Mouse (Mus musculus): Measurements from ENCODE around the gene Ppfibp1. TPM values are rescaled to one million over a fixed set of nuclear protein-coding genes. Genes with fewer than 3 reads are reported as not detected.

Ppfibp1 gene
- polyA plus RNA-seq, 1 experiment from 2014 or later = 19.4 TPM

- Histone ChIP-seq H3K9ac (replicated peaks) (no peak overlapping the region), H3K27ac (replicated peaks) (no peak overlapping the region), H3K4me2 (replicated peaks) (no peak overlapping the region), H3K27me3 (no peaks in the 10 kb centered on the region), H3K36me3 (no peaks in the 10 kb centered on the region), H3K4me3 (no peak overlapping the region), H3K4me1 (0 out of 2 replicates have a peak, but pooled peaks cover 2% of the 10 kb centered on the region), H3K9me3 (no peaks in the 10 kb centered on the region)
- 87% methylated on average over 3 of the region's 3 CpGs for WGBS
- no peak for ATAC-seq (replicated peaks)
These were observed 4.1 kb upstream of the Ppfibp1 start for GRCm38 (mm10) chr6:146884171-146884570.

DNA sequence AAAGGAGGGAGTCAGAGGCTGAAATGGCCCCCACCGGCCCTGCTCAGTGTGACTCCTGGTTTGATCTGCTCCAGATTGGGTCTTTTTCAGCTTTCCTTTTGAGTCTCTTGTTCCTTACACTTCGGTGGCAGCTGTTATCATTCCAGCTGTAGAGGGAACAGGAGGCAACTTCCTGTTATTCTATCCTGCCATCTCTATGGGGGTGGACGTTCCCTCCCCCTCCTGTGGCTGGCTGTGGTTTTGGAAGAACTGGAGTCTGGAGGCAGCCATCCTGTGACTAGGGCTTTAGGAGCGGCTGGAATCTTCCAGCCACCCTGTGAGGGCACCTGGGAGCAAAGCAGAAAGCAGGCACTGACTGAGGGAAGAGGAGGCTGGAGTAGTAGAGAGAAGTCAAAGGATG is 3.4 kb upstream of the Ppfibp1 start:
- no peak overlapping the region for H3K4me2 ChIP-seq (replicated peaks)
- 47% methylated on average over 4 of the region's 4 CpGs for WGBS
- H3K27me3 ChIP-seq = no peaks in the 10 kb centered on the region
- H3K36me3 ChIP-seq = no peaks in the 10 kb centered on the region
- 0 out of 2 replicates have a peak, but pooled peaks cover 2% of the 10 kb centered on the region for H3K4me1 ChIP-seq
- H3K27ac ChIP-seq (replicated peaks) = no peak overlapping the region
- H3K9ac ChIP-seq (replicated peaks) = no peak overlapping the region
- no peaks in the 10 kb centered on the region for H3K9me3 ChIP-seq
- H3K4me3 ChIP-seq = no peak overlapping the region
- ATAC-seq (replicated peaks) = no peak

GRCm38 (mm10) chr6:146888660-146889490 is 588 bp downstream of the Ppfibp1 start:
- no peaks in the 10 kb centered on the region for H3K27me3 ChIP-seq
- peak overlapping the region; percentile 64 for H3K9ac ChIP-seq (replicated peaks)
- H3K4me1 ChIP-seq = no peaks in the 10 kb centered on the region
- peak; percentile 74 for ATAC-seq (replicated peaks)
- no peaks in the 10 kb centered on the region for H3K9me3 ChIP-seq
- H3K27ac ChIP-seq (replicated peaks) = no peak overlapping the region
- H3K4me3 ChIP-seq = peak overlapping the region; percentile 63
- 8% methylated on average over 26 of the region's 26 CpGs for WGBS
- no peaks in the 10 kb centered on the region for H3K36me3 ChIP-seq
- H3K4me2 ChIP-seq (replicated peaks) = peak overlapping the region; percentile 77

DNA sequence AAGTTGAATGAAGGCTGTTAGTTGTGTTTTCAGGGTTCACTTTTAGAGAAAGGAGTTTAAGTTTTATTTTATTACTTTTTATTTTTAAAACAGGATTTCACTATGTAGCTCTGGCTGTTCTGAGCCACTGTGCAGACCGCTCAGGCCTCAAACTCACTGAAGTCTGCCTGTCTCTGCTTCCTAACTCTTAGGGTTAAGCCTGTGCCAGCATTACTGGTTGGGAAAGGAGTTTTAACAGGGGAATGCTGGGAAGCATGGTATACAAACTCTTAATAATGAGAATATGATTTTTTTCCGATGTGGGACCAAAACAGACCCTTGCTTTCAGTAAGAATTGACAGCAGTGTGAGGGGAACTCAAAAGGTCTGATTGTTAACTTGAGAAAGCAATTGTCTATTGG is 1.9 kb downstream of the Ppfibp1 start:
- Histone ChIP-seq H3K27ac (replicated peaks) (no peak overlapping the region), H3K36me3 (no peaks in the 10 kb centered on the region), H3K4me1 (no peaks in the 10 kb centered on the region), H3K4me3 (no peak overlapping the region), H3K9ac (replicated peaks) (no peak overlapping the region), H3K4me2 (replicated peaks) (no peak overlapping the region; the same call in 1 of the 2 replicates), H3K27me3 (no peaks in the 10 kb centered on the region), H3K9me3 (no peaks in the 10 kb centered on the region)
- no peak for ATAC-seq (replicated peaks)
- 53% methylated on average over 2 of the region's 2 CpGs for WGBS

- no peaks in the 10 kb centered on the region for H3K36me3 ChIP-seq
- H3K4me2 ChIP-seq (replicated peaks) = no peak overlapping the region; the same call in 1 of the 2 replicates
These were observed 2.3 kb downstream of the Ppfibp1 start for GRCm38 (mm10) chr6:146890633-146891032.

GRCm38 (mm10) chr6:146893890-146894289 is 5.6 kb downstream of the Ppfibp1 start:
- H3K4me3 ChIP-seq = no peak overlapping the region
- no peak overlapping the region for H3K9ac ChIP-seq (replicated peaks)
- H3K4me1 ChIP-seq = no peaks in the 10 kb centered on the region
- 78% methylated on average over 2 of the region's 2 CpGs for WGBS
- H3K27ac ChIP-seq (replicated peaks) = no peak overlapping the region
- ATAC-seq (replicated peaks) = no peak
- H3K36me3 ChIP-seq = no peaks in the 10 kb centered on the region
- no peak overlapping the region for H3K4me2 ChIP-seq (replicated peaks)
- H3K9me3 ChIP-seq = no peaks in the 10 kb centered on the region
- no peaks in the 10 kb centered on the region for H3K27me3 ChIP-seq

More at GRCm38 (mm10) chr6:146890633-146891032, 2.3 kb downstream of the Ppfibp1 start:
- H3K9ac ChIP-seq (replicated peaks) = no peak overlapping the region
- H3K27me3 ChIP-seq = no peaks in the 10 kb centered on the region
- no peak overlapping the region for H3K27ac ChIP-seq (replicated peaks)
- H3K9me3 ChIP-seq = no peaks in the 10 kb centered on the region
- no peak for ATAC-seq (replicated peaks)
- no peaks in the 10 kb centered on the region for H3K4me1 ChIP-seq
- no peak overlapping the region for H3K4me3 ChIP-seq

DNA sequence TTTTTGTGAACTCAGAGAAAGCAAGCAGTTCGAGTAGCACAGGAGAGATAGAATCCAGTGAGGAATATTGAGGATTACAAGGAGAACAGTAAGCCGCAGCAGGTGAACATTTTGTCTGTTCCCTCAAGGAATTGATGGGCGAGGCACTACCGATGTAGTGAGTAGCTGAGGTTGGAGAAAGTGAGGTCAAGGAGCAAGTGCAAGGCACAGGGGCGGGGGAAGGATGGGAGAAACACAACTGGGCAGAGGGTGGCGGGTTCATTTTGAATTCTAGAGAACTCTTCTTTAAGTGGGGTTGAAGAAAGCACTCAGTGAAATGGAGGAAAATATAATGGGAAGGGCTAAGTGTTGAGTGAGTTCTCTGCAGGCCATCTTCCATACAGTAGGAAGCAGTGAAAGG is 10.4 kb downstream of the Ppfibp1 start:
- ATAC-seq (replicated peaks) = no peak
- Histone ChIP-seq H3K9ac (replicated peaks) (no peak overlapping the region), H3K27ac (replicated peaks) (no peak overlapping the region), H3K4me3 (no peak overlapping the region), H3K4me2 (replicated peaks) (no peak overlapping the region), H3K36me3 (no peaks in the 10 kb centered on the region), H3K9me3 (no peaks in the 10 kb centered on the region), H3K4me1 (no peaks in the 10 kb centered on the region), H3K27me3 (no peaks in the 10 kb centered on the region)
- WGBS = 81% methylated on average over 6 of the region's 6 CpGs

GRCm38 (mm10) chr6:146899647-146900046 is 11.4 kb downstream of the Ppfibp1 start:
- 90% methylated on average over 2 of the region's 2 CpGs for WGBS
- ATAC-seq (replicated peaks) = no peak
- H3K36me3 ChIP-seq = no peaks in the 10 kb centered on the region
- no peak overlapping the region for H3K9ac ChIP-seq (replicated peaks)
- H3K4me3 ChIP-seq = no peak overlapping the region
- H3K9me3 ChIP-seq = no peaks in the 10 kb centered on the region
- no peak overlapping the region for H3K27ac ChIP-seq (replicated peaks)
- H3K27me3 ChIP-seq = no peaks in the 10 kb centered on the region
- no peak overlapping the region for H3K4me2 ChIP-seq (replicated peaks)
- H3K4me1 ChIP-seq = no peaks in the 10 kb centered on the region

GRCm38 (mm10) chr6:146901929-146902328 is 13.6 kb downstream of the Ppfibp1 start:
- no peaks in the 10 kb centered on the region for H3K9me3 ChIP-seq
- 95% methylated on average over 4 of the region's 4 CpGs for WGBS
- ATAC-seq (replicated peaks) = no peak
- H3K27me3 ChIP-seq = no peaks in the 10 kb centered on the region
- no peak overlapping the region for H3K4me3 ChIP-seq
- no peaks in the 10 kb centered on the region for H3K4me1 ChIP-seq
- no peak overlapping the region for H3K27ac ChIP-seq (replicated peaks)
- no peaks in the 10 kb centered on the region for H3K36me3 ChIP-seq
- H3K9ac ChIP-seq (replicated peaks) = no peak overlapping the region
- H3K4me2 ChIP-seq (replicated peaks) = no peak overlapping the region

GRCm38 (mm10) chr6:146903632-146904031 is 15.3 kb downstream of the Ppfibp1 start:
- ATAC-seq (replicated peaks) = no peak
- no peaks in the 10 kb centered on the region for H3K9me3 ChIP-seq
- no peaks in the 10 kb centered on the region for H3K4me1 ChIP-seq
- no peaks in the 10 kb centered on the region for H3K27me3 ChIP-seq
- 93% methylated on average over 2 of the region's 2 CpGs for WGBS
- H3K4me3 ChIP-seq = no peak overlapping the region
- H3K9ac ChIP-seq (replicated peaks) = no peak overlapping the region
- H3K4me2 ChIP-seq (replicated peaks) = no peak overlapping the region
- H3K36me3 ChIP-seq = no peaks in the 10 kb centered on the region
- H3K27ac ChIP-seq (replicated peaks) = no peak overlapping the region

DNA sequence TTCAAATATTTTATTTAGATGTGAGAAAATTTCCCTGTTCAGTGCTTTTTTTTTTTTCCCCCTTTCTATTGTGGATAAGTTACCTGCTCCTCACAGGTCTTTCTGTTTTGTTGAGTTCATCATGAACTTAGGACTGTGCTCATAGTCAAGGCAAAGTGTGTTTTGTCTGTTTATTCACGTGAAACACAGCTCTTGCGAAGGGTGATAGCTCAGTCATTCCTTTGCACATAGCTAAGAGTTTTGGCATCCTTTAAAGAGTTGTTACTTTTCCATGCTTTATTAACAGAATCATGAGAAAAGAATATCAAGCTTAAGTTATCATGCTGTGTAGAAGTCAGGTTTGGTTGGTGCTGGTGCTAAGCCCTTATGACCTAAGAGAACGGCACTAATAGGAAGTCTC is 16.4 kb downstream of the Ppfibp1 start:
- Histone ChIP-seq H3K4me2 (replicated peaks) (no peak overlapping the region), H3K27ac (replicated peaks) (no peak overlapping the region), H3K27me3 (no peaks in the 10 kb centered on the region), H3K4me3 (no peak overlapping the region), H3K4me1 (no peaks in the 10 kb centered on the region), H3K36me3 (no peaks in the 10 kb centered on the region), H3K9me3 (no peaks in the 10 kb centered on the region), H3K9ac (replicated peaks) (no peak overlapping the region)
- ATAC-seq (replicated peaks) = no peak
- 84% methylated on average over 3 of the region's 3 CpGs for WGBS

- no peak overlapping the region for H3K27ac ChIP-seq (replicated peaks)
- H3K27me3 ChIP-seq = no peaks in the 10 kb centered on the region
- no peaks in the 10 kb centered on the region for H3K9me3 ChIP-seq
- ATAC-seq (replicated peaks) = no peak
- 90% methylated on average over 3 of the region's 3 CpGs for WGBS
- H3K4me1 ChIP-seq = no peaks in the 10 kb centered on the region
- H3K4me2 ChIP-seq (replicated peaks) = no peak overlapping the region
- no peak overlapping the region for H3K9ac ChIP-seq (replicated peaks)
- H3K36me3 ChIP-seq = no peaks in the 10 kb centered on the region
- H3K4me3 ChIP-seq = no peak overlapping the region
These were observed 17.9 kb downstream of the Ppfibp1 start for GRCm38 (mm10) chr6:146906000-146906786.
